Mouse (Mus musculus): ENCODE data around the gene Rnf150. TPM values are rescaled to one million over a fixed set of nuclear protein-coding genes. Genes with fewer than 3 reads are reported as not detected.

Gene Rnf150
- total RNA-seq (2021), result 10 to 100 TPM; 12.3 to 14.2 TPM

DNA sequence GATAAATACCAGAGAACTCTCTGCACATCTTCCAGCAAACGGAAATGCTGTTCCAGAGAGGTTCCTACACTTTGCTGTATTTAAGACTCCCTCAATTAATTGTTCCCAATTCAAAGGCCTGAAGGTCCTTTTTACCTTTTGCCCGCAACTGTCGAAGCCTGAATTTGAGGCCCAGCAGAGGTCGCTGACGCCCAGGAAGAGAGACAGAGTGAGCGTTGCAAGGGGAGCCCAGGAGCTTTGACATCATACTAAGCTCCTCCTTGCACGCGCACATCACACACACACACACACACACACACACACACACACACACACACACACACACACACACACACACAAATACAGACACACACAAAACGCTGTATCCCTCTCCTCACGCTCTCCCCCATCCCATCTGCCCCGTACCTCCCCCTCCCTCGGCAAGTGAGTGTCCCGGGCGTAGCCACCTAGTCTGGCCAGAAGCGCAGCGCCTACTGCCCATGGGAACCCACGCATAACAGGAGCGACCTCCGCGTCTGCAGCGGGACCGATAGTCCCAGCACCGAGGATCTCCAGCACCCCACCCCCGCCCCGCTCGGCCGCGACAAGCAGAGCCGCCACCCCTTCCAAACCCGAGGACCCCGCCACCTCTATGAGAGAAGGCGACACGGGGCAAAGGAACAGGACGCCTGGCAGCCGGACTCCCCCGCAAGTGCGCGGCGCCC is at the start of gene Rnf150:
Gene Rnf150, plus strand, starts transcription at position 316 of the 704 bp plus-strand sequence.
- peak; percentile 48 for DNase-seq (ENCODE audit: low spot score)
- intact Hi-C loops (cut with DNase I), result loop anchor here (1.0 to 5.0 kb wide), 3 partner anchors 134 to 479 kb away; no protein-coding TSS in a partner anchor

DNA sequence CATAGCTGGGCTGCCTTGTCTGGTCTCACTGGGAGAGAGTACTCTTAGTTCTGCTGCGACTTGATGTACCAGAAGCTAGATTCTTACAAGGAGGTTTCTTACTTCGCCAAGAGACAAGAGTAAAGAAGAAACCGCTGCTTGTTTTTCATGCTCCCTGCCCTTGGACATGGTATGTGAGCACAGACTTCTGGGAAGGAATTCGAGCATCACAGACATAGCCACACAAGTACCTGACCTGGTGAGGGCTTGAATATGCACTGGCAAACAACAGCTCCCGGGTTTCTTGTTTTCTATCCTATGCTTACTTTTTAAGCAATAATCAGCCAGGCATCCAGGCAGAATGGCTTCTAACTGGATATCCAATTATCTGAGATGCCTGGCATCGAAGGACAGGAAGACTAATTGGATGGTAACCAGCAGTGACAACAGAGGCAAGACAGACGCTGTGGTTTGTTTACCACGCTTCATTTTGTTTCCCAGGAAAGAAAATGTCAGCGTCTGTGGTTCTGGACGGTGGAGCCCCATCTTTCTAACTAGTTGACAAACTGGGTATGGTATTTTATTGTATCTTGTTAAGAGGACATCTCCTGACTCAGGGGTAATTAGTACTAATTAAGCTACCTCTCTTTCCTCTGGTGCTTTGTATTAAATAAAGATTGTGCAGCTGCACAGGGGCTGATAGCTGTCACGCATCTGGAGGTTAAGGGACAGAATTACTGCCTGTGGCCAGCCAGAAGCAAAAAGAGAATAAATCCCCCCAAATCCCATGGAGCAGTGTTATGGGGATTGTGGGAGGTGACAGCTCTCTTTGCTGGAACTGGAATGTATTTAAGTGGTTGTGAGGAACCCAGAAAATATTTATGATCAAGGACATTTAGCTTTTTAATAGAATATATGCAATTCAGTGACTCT is 36.8 kb upstream of the Rnf150 start:
- DNase-seq (ENCODE audit: low spot score), result no peak
- intact Hi-C loops (cut with DNase I), result no loop called here

GRCm38 (mm10) chr8:82840415-82840814 is 22.7 kb upstream of the Rnf150 start:
- intact Hi-C loops (cut with DNase I), result loop anchor here (10.0 kb wide), 1 partner anchor 1496 kb away; the partner anchor contains the start of gene Inpp4b
- DNase-seq (ENCODE audit: low spot score), result no peak

DNA sequence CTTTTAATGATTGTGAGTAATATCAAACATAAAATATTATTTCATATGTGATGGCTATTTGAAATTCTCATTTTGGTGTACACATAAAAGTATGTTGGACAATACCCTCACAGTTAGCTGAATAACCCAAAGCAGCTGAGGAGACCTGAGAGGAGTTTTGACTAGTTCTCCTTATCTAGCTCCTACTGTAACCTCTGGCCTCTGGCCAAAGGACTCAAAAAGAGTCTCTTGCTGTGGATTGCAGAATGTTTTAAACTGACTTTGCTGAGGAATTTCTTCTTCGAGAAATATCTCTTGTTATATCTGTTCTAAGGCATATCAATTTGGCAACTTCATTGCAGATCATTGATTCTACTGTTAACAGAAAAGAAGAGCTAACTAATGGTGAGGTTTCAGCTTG is 22.2 kb upstream of the Rnf150 start:
- intact Hi-C loops (cut with DNase I), result loop anchor here (10.0 kb wide), 1 partner anchor 1496 kb away; the partner anchor contains the start of gene Inpp4b

GRCm38 (mm10) chr8:82841520-82842142 is 21.5 kb upstream of the Rnf150 start:
- no peak for DNase-seq (ENCODE audit: low spot score)
- intact Hi-C loops (cut with DNase I), result loop anchor here (10.0 kb wide), 1 partner anchor 1497 kb away; the partner anchor contains the start of gene Inpp4b

More for the DNA sequence above, 22.2 kb upstream of the Rnf150 start:
- no peak for DNase-seq (ENCODE audit: low spot score)

GRCm38 (mm10) chr8:82843697-82844096 is 19.5 kb upstream of the Rnf150 start:
- intact Hi-C loops (cut with DNase I), result loop anchor here (10.0 kb wide), 1 partner anchor 1499 kb away; the partner anchor contains the start of gene Inpp4b
- no peak for DNase-seq (ENCODE audit: low spot score)

DNA sequence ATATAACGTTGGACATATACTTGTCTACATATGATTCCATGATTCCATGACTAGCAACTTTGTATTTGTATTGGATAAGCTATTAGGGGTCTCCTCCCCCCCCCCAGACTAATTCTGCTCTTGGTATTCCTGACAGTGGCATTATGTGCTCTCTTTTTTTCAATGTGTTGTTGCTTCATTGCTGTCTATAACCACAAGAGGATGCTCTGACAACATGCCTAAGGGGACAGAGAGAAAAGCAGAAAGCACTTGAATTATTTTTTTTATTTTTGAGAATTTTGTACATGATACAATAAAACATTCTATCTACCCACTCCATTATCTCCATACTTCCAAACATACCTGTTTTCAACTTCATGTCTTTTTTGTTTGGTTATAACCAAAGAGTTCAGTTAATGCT is 18.7 kb upstream of the Rnf150 start:
- DNase-seq (ENCODE audit: low spot score), result no peak
- intact Hi-C loops (cut with DNase I), result loop anchor here (10.0 kb wide), 1 partner anchor 1500 kb away; the partner anchor contains the start of gene Inpp4b

GRCm38 (mm10) chr8:82846098-82846497 is 17.1 kb upstream of the Rnf150 start:
- no peak for DNase-seq (ENCODE audit: low spot score)
- intact Hi-C loops (cut with DNase I), result loop anchor here (10.0 kb wide), 1 partner anchor 1501 kb away; the partner anchor contains the start of gene Inpp4b

DNA sequence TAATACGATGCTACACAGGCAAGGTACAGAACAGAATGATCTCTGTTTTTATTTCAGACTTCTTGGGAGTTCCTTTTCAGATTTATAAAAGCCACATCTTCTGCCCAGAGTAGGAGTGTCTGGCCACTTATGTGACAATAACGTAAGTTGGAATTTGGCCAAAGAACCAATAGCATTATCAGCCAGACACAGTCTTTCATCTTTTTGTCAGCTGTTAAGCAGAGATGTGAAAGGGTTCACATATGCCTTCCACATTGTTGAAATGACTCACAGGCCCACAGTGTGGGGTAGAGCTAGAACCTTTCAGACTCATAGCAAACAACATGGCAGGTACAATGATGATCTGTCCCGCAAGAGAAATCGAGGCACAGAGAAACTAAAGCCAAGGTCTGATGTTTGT is 16.4 kb upstream of the Rnf150 start:
- no peak for DNase-seq (ENCODE audit: low spot score)
- intact Hi-C loops (cut with DNase I), result loop anchor here (10.0 kb wide), 1 partner anchor 1502 kb away; the partner anchor contains the start of gene Inpp4b

DNA sequence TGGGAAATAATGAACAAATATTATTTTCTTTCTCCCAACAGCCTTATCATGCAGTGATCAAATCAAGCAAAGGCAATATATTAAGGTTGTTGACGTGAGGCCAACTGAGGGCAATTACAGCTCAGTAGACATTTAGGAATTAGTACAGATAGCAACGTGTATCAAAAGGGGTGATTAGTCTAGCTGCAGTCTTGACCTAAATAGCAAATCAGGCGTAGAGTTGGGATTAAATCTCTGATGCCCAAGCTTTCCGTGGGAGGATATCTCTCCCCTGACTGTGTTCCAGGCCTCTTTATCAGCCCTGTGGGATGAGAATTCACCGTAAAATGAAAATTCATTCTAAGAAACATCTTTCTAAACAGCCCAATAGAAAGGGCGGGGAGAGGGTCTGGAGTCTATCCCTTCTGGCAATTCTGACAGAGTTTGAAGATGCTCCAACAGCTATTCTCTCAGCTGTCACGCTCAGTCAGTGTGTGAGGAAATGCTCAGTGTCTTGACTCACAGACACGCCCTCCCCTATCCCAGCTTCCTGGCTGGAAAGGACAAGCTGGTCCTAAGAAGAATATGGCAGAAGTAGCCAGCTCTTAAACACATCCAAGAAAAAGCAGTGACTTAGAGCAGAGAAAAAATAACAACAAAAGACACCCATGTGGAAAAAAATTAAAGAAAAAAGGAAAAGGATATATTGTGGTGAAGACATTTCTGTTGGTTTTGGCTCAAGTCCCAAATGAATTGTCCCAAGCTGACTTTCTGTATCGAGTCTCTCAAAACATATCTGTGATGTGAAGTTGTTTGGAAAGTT is 4.4 kb upstream of the Rnf150 start:
- intact Hi-C loops (cut with DNase I), result no loop called here
- DNase-seq (ENCODE audit: low spot score), result no peak

GRCm38 (mm10) chr8:82859343-82859620 is 3.9 kb upstream of the Rnf150 start:
- intact Hi-C loops (cut with DNase I), result no loop called here
- DNase-seq (ENCODE audit: low spot score), result no peak

- DNase-seq (ENCODE audit: low spot score), result peak; percentile 12
- intact Hi-C loops (cut with DNase I), result loop anchor here (1.0 to 5.0 kb wide), 4 partner anchors 75 to 478 kb away; no protein-coding TSS in a partner anchor
Observed at GRCm38 (mm10) chr8:82863745-82864520, 777 bp downstream of the Rnf150 start.

GRCm38 (mm10) chr8:82864521-82864818 is 1.3 kb downstream of the Rnf150 start:
- intact Hi-C loops (cut with DNase I), result loop anchor here (2.0 to 5.0 kb wide), 2 partner anchors 74 to 478 kb away; no protein-coding TSS in a partner anchor
- no peak for DNase-seq (ENCODE audit: low spot score)

- intact Hi-C loops (cut with DNase I), result loop anchor here (2.0 to 5.0 kb wide), 2 partner anchors 74 to 102 kb away; no protein-coding TSS in a partner anchor
- no peak for DNase-seq (ENCODE audit: low spot score)
Observed at GRCm38 (mm10) chr8:82865239-82865638, 2.1 kb downstream of the Rnf150 start.

- intact Hi-C loops (cut with DNase I), result loop anchor here (5.0 kb wide), 1 partner anchor 101 kb away; no protein-coding TSS in a partner anchor
Observed at GRCm38 (mm10) chr8:82866251-82866650, 3.1 kb downstream of the Rnf150 start.

GRCm38 (mm10) chr8:82870840-82871490 is 7.8 kb downstream of the Rnf150 start:
- intact Hi-C loops (cut with DNase I), result no loop called here
- DNase-seq (ENCODE audit: low spot score), result no peak

More at GRCm38 (mm10) chr8:82866251-82866650, 3.1 kb downstream of the Rnf150 start:
- no peak for DNase-seq (ENCODE audit: low spot score)

DNA sequence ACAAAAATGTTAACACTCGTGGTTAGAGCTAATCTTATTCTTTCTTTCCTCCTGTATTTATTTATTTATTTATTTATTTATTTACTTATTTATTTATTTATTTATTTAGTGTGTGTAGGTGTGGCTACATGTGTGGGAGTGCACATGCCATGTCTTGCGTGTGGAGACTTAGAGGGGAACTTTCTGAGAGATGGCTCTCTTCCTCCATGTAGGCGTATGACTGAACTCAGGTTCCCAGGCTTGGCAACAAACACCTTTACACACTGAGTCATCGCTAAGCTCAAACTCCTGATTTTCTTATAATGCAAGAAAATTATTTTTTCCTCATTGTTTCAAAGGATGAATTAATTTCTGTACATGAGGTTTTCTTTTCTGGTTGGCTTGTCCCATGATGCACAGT is 8.8 kb downstream of the Rnf150 start:
- no peak for DNase-seq (ENCODE audit: low spot score)
- intact Hi-C loops (cut with DNase I), result no loop called here

- intact Hi-C loops (cut with DNase I), result no loop called here
- no peak for DNase-seq (ENCODE audit: low spot score)
Observed at GRCm38 (mm10) chr8:82874102-82874501, 10.9 kb downstream of the Rnf150 start.
